Mouse (Mus musculus): ENCODE measurements at regions not wholly inside any gene's neighbourhood (a gene's known extent, or its start where the extent isn't known, plus 50 kb on each side); places are given as distances from the start of the nearest gene placed in this dataset.

GRCm38 (mm10) chr17:85800357-85801078 lies 112.4 kb upstream of the Six2 start:
- TF ChIP-seq CTCF (conservative IDR thresholded peaks at IDR 0.05; ENCODE audit: insufficient read depth, insufficient read length, low read depth, low read length) (no peak), POLR2A (IDR thresholded peaks at IDR 0.05; ENCODE audit: low read depth, low read length) (no peak)
